Mouse (Mus musculus): ENCODE measurements around the gene Zfp12.
"Not testable (repeated sequence)": the region's sequence is repeated elsewhere in the genome, so short reads cannot be mapped to it uniquely, and the experiment has no call there.

The Zfp12 gene

GRCm38 (mm10) chr5:143235028-143235693, at the start of gene Zfp12:
Zfp12 (plus strand) TSS chr5:143235163.
- peak; percentile 23 for DNase-seq (ENCODE audit: extremely low read depth, low read depth, low spot score)

- DNase-seq (ENCODE audit: extremely low read depth, low read depth, low spot score) = not testable (repeated sequence)
These were observed 46.9 kb upstream of the Zfp12 start for GRCm38 (mm10) chr5:143188014-143188413.

GRCm38 (mm10) chr5:143192806-143193205, 42.2 kb upstream of the Zfp12 start:
- DNase-seq (ENCODE audit: extremely low read depth, low read depth, low spot score) = no peak

- DNase-seq (ENCODE audit: extremely low read depth, low read depth, low spot score) = not testable (repeated sequence)
These were observed 40.2 kb upstream of the Zfp12 start for GRCm38 (mm10) chr5:143194747-143195146.

GRCm38 (mm10) chr5:143195166-143195565, 39.8 kb upstream of the Zfp12 start:
- peak; percentile 42 for DNase-seq (ENCODE audit: extremely low read depth, low read depth, low spot score)

GRCm38 (mm10) chr5:143196506-143196905, 38.5 kb upstream of the Zfp12 start:
- no peak for DNase-seq (ENCODE audit: extremely low read depth, low read depth, low spot score)

- no peak for DNase-seq (ENCODE audit: extremely low read depth, low read depth, low spot score)
These were observed 29.9 kb upstream of the Zfp12 start for GRCm38 (mm10) chr5:143205015-143205414.

- DNase-seq (ENCODE audit: extremely low read depth, low read depth, low spot score) = no peak
These were observed 21.1 kb upstream of the Zfp12 start for GRCm38 (mm10) chr5:143213832-143214231.

- DNase-seq (ENCODE audit: extremely low read depth, low read depth, low spot score) = peak; percentile 74
These were observed 14.0 kb upstream of the Zfp12 start for GRCm38 (mm10) chr5:143220996-143221395.

- no peak for DNase-seq (ENCODE audit: extremely low read depth, low read depth, low spot score)
These were observed 12.7 kb upstream of the Zfp12 start for GRCm38 (mm10) chr5:143222287-143222686.

- DNase-seq (ENCODE audit: extremely low read depth, low read depth, low spot score) = no peak
These were observed 8.2 kb upstream of the Zfp12 start, which contains the start of gene Spdye4a for GRCm38 (mm10) chr5:143226790-143227189. Spdye4a (minus strand) TSS chr5:143226890.

- no peak for DNase-seq (ENCODE audit: extremely low read depth, low read depth, low spot score)
These were observed 1.1 kb downstream of the Zfp12 start for GRCm38 (mm10) chr5:143236036-143236435.

GRCm38 (mm10) chr5:143244926-143245325, 10.0 kb downstream of the Zfp12 start:
- DNase-seq (ENCODE audit: extremely low read depth, low read depth, low spot score) = no peak

GRCm38 (mm10) chr5:143252039-143252438, 17.1 kb downstream of the Zfp12 start:
- no peak for DNase-seq (ENCODE audit: extremely low read depth, low read depth, low spot score)

- DNase-seq (ENCODE audit: extremely low read depth, low read depth, low spot score) = no peak
These were observed 17.8 kb downstream of the Zfp12 start for GRCm38 (mm10) chr5:143252791-143253185.

- no peak for DNase-seq (ENCODE audit: extremely low read depth, low read depth, low spot score)
These were observed 18.4 kb downstream of the Zfp12 start for GRCm38 (mm10) chr5:143253186-143253880.

GRCm38 (mm10) chr5:143253881-143254486, 19.0 kb downstream of the Zfp12 start:
- no peak for DNase-seq (ENCODE audit: extremely low read depth, low read depth, low spot score)

- no peak for DNase-seq (ENCODE audit: extremely low read depth, low read depth, low spot score)
These were observed 19.6 kb downstream of the Zfp12 start for GRCm38 (mm10) chr5:143254487-143255130.

GRCm38 (mm10) chr5:143255131-143255519, 20.2 kb downstream of the Zfp12 start:
- DNase-seq (ENCODE audit: extremely low read depth, low read depth, low spot score) = no peak

- no peak for DNase-seq (ENCODE audit: extremely low read depth, low read depth, low spot score)
These were observed 20.8 kb downstream of the Zfp12 start for GRCm38 (mm10) chr5:143255802-143256201.

- DNase-seq (ENCODE audit: extremely low read depth, low read depth, low spot score) = no peak
These were observed 26.7 kb downstream of the Zfp12 start for GRCm38 (mm10) chr5:143261636-143262035.

Data from fat pad, adult 2 months (tissue).